Mouse (Mus musculus) cerebellum, adult 8-10 months (tissue): ENCODE data around the gene Aox1.
"Not testable (repeated sequence)": the region's sequence is repeated elsewhere in the genome, so short reads cannot be mapped to it uniquely, and the experiment has no call there.

Experiments
- DNase-seq: peaks from one replicate; pipeline ENCODE4 v3.0.0; 2022

Aox1 gene

GRCm38 (mm10) chr1:58029636-58030117, at the start of gene Aox1:
Gene Aox1 (plus strand): TSS chr1:58029931.
- peak; percentile 40 for DNase-seq

GRCm38 (mm10) chr1:57989052-57989600, 40.6 kb upstream of the Aox1 start:
- DNase-seq: no peak

GRCm38 (mm10) chr1:57991277-57991676, 38.5 kb upstream of the Aox1 start:
- DNase-seq: no peak

- DNase-seq: peak; percentile 87
Observed at GRCm38 (mm10) chr1:57995432-57996132, 34.1 kb upstream of the Aox1 start, which contains the start of gene Sgo2a. Gene Sgo2a (plus strand): TSS chr1:57995971.

- DNase-seq: no peak
Observed at GRCm38 (mm10) chr1:57996133-57996615, 33.6 kb upstream of the Aox1 start.

- no peak for DNase-seq
Observed at GRCm38 (mm10) chr1:57998146-57998545, 31.6 kb upstream of the Aox1 start.

GRCm38 (mm10) chr1:58006388-58006787, 23.3 kb upstream of the Aox1 start:
- DNase-seq: not testable (repeated sequence)

GRCm38 (mm10) chr1:58018856-58019255, 10.9 kb upstream of the Aox1 start, which contains the start of gene Kctd18:
Gene Kctd18 (minus strand): TSS chr1:58018956.
- DNase-seq: no peak

GRCm38 (mm10) chr1:58027707-58028106, 2.0 kb upstream of the Aox1 start:
- no peak for DNase-seq

GRCm38 (mm10) chr1:58030156-58030871, 583 bp downstream of the Aox1 start:
- peak; percentile 60 for DNase-seq

GRCm38 (mm10) chr1:58031160-58031769, 1.5 kb downstream of the Aox1 start:
- peak; percentile 34 for DNase-seq

- DNase-seq: not testable (repeated sequence)
Observed at GRCm38 (mm10) chr1:58037306-58037705, 7.6 kb downstream of the Aox1 start.

GRCm38 (mm10) chr1:58045076-58045475, 15.3 kb downstream of the Aox1 start:
- DNase-seq: no peak

- peak; percentile 77 for DNase-seq
Observed at GRCm38 (mm10) chr1:58045546-58045945, 15.8 kb downstream of the Aox1 start.

- no peak for DNase-seq
Observed at GRCm38 (mm10) chr1:58046721-58047290, 17.1 kb downstream of the Aox1 start.

GRCm38 (mm10) chr1:58049126-58049525, 19.4 kb downstream of the Aox1 start:
- DNase-seq: no peak

- DNase-seq: no peak
Observed at GRCm38 (mm10) chr1:58055598-58055997, 25.9 kb downstream of the Aox1 start.

GRCm38 (mm10) chr1:58056074-58056807, 26.5 kb downstream of the Aox1 start:
- no peak for DNase-seq

GRCm38 (mm10) chr1:58056939-58057338, 27.2 kb downstream of the Aox1 start:
- DNase-seq: no peak

- DNase-seq: no peak
Observed at GRCm38 (mm10) chr1:58058846-58059245, 29.1 kb downstream of the Aox1 start.

- no peak for DNase-seq
Observed at GRCm38 (mm10) chr1:58062131-58062530, 32.4 kb downstream of the Aox1 start.

GRCm38 (mm10) chr1:58065151-58065550, 35.4 kb downstream of the Aox1 start:
- no peak for DNase-seq
